Mouse (Mus musculus) urinary bladder, postnatal 36 days (tissue): ENCODE data around the gene Gm49380.
"Not testable (repeated sequence)": the region's sequence is repeated elsewhere in the genome, so short reads cannot be mapped to it uniquely, and the experiment has no call there.

Experiments
- DNase-seq, 2 experiments: peaks; one replicate each; pipeline ENCODE4 v3.0.0; 2022; ENCODE audit warnings: low spot score in 2 of 2, mixed read lengths in 1 of 2

Gene Gm49380

GRCm38 (mm10) chr9:44125546-44126428 is 12.5 kb upstream of the Gm49380 start:
- DNase-seq, result peak; percentile 76 to 85

GRCm38 (mm10) chr9:44125026-44125425 is 11.7 kb upstream of the Gm49380 start:
- DNase-seq, result no peak

GRCm38 (mm10) chr9:44124317-44124716 is 11.0 kb upstream of the Gm49380 start:
- DNase-seq, result no peak

GRCm38 (mm10) chr9:44119948-44120465 is 6.7 kb upstream of the Gm49380 start:
- DNase-seq, result no peak

GRCm38 (mm10) chr9:44119011-44119410 is 5.7 kb upstream of the Gm49380 start:
- no peak for DNase-seq

- no peak for DNase-seq
These were observed 2.9 kb upstream of the Gm49380 start for GRCm38 (mm10) chr9:44116182-44116581.

GRCm38 (mm10) chr9:44115599-44115998 is 2.3 kb upstream of the Gm49380 start:
- no peak for DNase-seq

GRCm38 (mm10) chr9:44114453-44114852 is 1.2 kb upstream of the Gm49380 start:
- DNase-seq, result no peak

- not testable (repeated sequence) for DNase-seq
These were observed 1.4 kb downstream of the Gm49380 start for GRCm38 (mm10) chr9:44111909-44112308.

GRCm38 (mm10) chr9:44109360-44110095 is 3.8 kb downstream of the Gm49380 start:
- peak in 1 of 2 experiments; percentile 60 for DNase-seq

GRCm38 (mm10) chr9:44108269-44109055 is 4.8 kb downstream of the Gm49380 start:
- no peak for DNase-seq

- no peak for DNase-seq
These were observed 5.6 kb downstream of the Gm49380 start for GRCm38 (mm10) chr9:44107557-44108179.

GRCm38 (mm10) chr9:44107110-44107509 is 6.2 kb downstream of the Gm49380 start, which contains the start of gene C1qtnf5:
C1qtnf5 (plus strand) TSS chr9:44107245.
- DNase-seq, result peak in 1 of 2 experiments; percentile 89

GRCm38 (mm10) chr9:44106596-44106995 is 6.7 kb downstream of the Gm49380 start:
- DNase-seq, result no peak

- DNase-seq, result no peak
These were observed 7.1 kb downstream of the Gm49380 start for GRCm38 (mm10) chr9:44106182-44106581.

- DNase-seq, result no peak
These were observed 7.5 kb downstream of the Gm49380 start for GRCm38 (mm10) chr9:44105781-44106180.

GRCm38 (mm10) chr9:44104881-44105280 is 8.4 kb downstream of the Gm49380 start:
- DNase-seq, result no peak

GRCm38 (mm10) chr9:44101490-44101889 is 11.8 kb downstream of the Gm49380 start, which contains the start of gene Mfrp:
Mfrp (plus strand) TSS chr9:44101729.
- DNase-seq, result no peak

GRCm38 (mm10) chr9:44096536-44096935 is 16.8 kb downstream of the Gm49380 start:
- no peak for DNase-seq

GRCm38 (mm10) chr9:44095781-44096180 is 17.5 kb downstream of the Gm49380 start:
- no peak for DNase-seq

GRCm38 (mm10) chr9:44094737-44095136 is 18.6 kb downstream of the Gm49380 start:
- DNase-seq, result no peak
